Mouse (Mus musculus) liver, adult 2 months (tissue): Measurements from ENCODE around the gene Sidt1.

Source experiments
- CTCF ChIP-seq: fragments of 200-500 bp; IDR thresholded peaks from 2 replicates; pipeline ENCODE4 v1.5.1; 2011; ENCODE audit warnings: low read depth, low read length, control low read depth
- POLR2A ChIP-seq: fragments of 200-500 bp; IDR thresholded peaks from 2 replicates; pipeline ENCODE4 v1.6.1; 2011; ENCODE audit warnings: low read length, control low read depth; ENCODE audit not compliant: insufficient read depth; ENCODE audit errors: extremely low read depth

- TF ChIP-seq POLR2A (no peak), CTCF (no peak)
Observed at GRCm38 (mm10) chr16:44380006-44380405, 47.0 kb upstream of the Sidt1 start.
